Mouse (Mus musculus): Measurements from ENCODE around the gene Cyb561d2. TPM values are rescaled to one million over a fixed set of nuclear protein-coding genes. Genes with fewer than 3 reads are reported as not detected.

Cyb561d2 gene
- total and polyA plus RNA-seq, 3 experiments = 23.8 to 37.8 (median 35.7) TPM

GRCm38 (mm10) chr9:107568331-107569261 is 26.6 kb upstream of the Cyb561d2 start:
- Histone ChIP-seq H3K4me3 (replicated peaks in 1 of 3; ENCODE audit: low read depth in 2 of 3, low read length in 2 of 3, poor library complexity in 1 of 3) (peak overlapping the region; percentile 80 to 83 (median 80)), H3K4me1 (ENCODE audit: control insufficient read depth in 1 of 2, insufficient read depth in 2 of 2) (peaks cover 23 to 54% of the 10 kb centered on the region in 2 experiments), H3K9ac (ENCODE audit: insufficient read depth, low read depth) (peak overlapping the region; percentile 79), H3K9me3 (replicated peaks; ENCODE audit: low read length) (no peaks in the 10 kb centered on the region), H3K27ac (ENCODE audit: insufficient read depth, low read depth) (no peak overlapping the region), H3K4me2 (ENCODE audit: insufficient read depth, low read depth, poor library complexity, severe bottlenecking) (peak overlapping the region; percentile 86), H3K36me3 (replicated peaks in 1 of 2; ENCODE audit: control insufficient read depth in 1 of 2, insufficient read depth in 1 of 2, low read length in 1 of 2) (peaks cover 39 to 61% of the 10 kb centered on the region in 2 experiments), H3K79me2 (replicated peaks; ENCODE audit: control insufficient read depth, extremely low read depth, insufficient read depth, poor library complexity, severe bottlenecking) (peaks cover 5% of the 10 kb centered on the region), H3K27me3 (replicated peaks) (no peaks in the 10 kb centered on the region)
- peak; percentile 84 for DNase-seq (ENCODE audit: extremely low read depth)
- in situ Hi-C loops (cut with MboI; ENCODE audit: low pct_ligation_motif_present, low pct_unique_long_range_greater_than_20kb, low sequenced_read_pairs) = no loop called here
- TF ChIP-seq HCFC1 (IDR thresholded peaks at IDR 0.05; ENCODE audit: low read depth, low read length) = peak; percentile 74
- no peak for TF ChIP-seq ZMIZ1 (IDR thresholded peaks at IDR 0.05; ENCODE audit: low read depth, low read length)
- no peak for TF ChIP-seq NRF1 (IDR thresholded peaks at IDR 0.05; ENCODE audit: low read depth, low read length)
- TF ChIP-seq GABPA (IDR thresholded peaks at IDR 0.05; ENCODE audit: insufficient replicate concordance, low read depth, low read length) = no peak
- TF ChIP-seq UBTF (IDR thresholded peaks at IDR 0.05; ENCODE audit: low read depth, low read length) = no peak
- TF ChIP-seq SIN3A (IDR thresholded peaks at IDR 0.05; ENCODE audit: low read length) = peak; percentile 99
- TF ChIP-seq MXI1 (IDR thresholded peaks at IDR 0.05; ENCODE audit: low read depth, low read length) = no peak
- no peak for TF ChIP-seq EP300 (IDR thresholded peaks at IDR 0.05; ENCODE audit: low read length)
- TF ChIP-seq E2F4 (IDR thresholded peaks at IDR 0.05; ENCODE audit: insufficient replicate concordance, low read depth, low read length) = no peak
- no peak for TF ChIP-seq CTCF (conservative IDR thresholded peaks at IDR 0.05 in 1 of 2, IDR thresholded peaks at IDR 0.05 in 1 of 2; ENCODE audit: low read depth in 2 of 2, low read length in 2 of 2)
- no peak for TF ChIP-seq ZC3H11A (IDR thresholded peaks at IDR 0.05; ENCODE audit: low read depth, low read length)
- TF ChIP-seq TCF12 (IDR thresholded peaks at IDR 0.05; ENCODE audit: low read depth, low read length) = peak; percentile 41; the same call in 1 of the 2 replicates
- no peak for TF ChIP-seq ELF1 (IDR thresholded peaks at IDR 0.05; ENCODE audit: low read depth, low read length)
- no peak for TF ChIP-seq MEF2A (IDR thresholded peaks at IDR 0.05; ENCODE audit: borderline replicate concordance, low read depth, low read length)
- TF ChIP-seq SMC3 (IDR thresholded peaks at IDR 0.05; ENCODE audit: low read depth, low read length) = no peak
- TF ChIP-seq RAD21 (IDR thresholded peaks at IDR 0.05; ENCODE audit: low read depth, low read length) = no peak
- TF ChIP-seq POLR2AphosphoS2 (IDR thresholded peaks at IDR 0.05; ENCODE audit: low read depth, low read length) = no peak
- no peak for TF ChIP-seq MYC (IDR thresholded peaks at IDR 0.05; ENCODE audit: low read depth, low read length)
- no peak for TF ChIP-seq MAFK (IDR thresholded peaks at IDR 0.05; ENCODE audit: insufficient replicate concordance, low read length)
- peak; percentile 42; the same call in 1 of the 2 replicates for TF ChIP-seq TBP (conservative IDR thresholded peaks at IDR 0.05; ENCODE audit: low read depth, low read length)
- no peak for TF ChIP-seq USF1 (IDR thresholded peaks at IDR 0.05; ENCODE audit: low read depth, low read length)
- TF ChIP-seq ZKSCAN1 (IDR thresholded peaks at IDR 0.05; ENCODE audit: borderline replicate concordance, low read depth, low read length) = no peak
- 0 out of 2 replicates have a peak, but pooled peaks have one; percentile 5 for TF ChIP-seq MAX (IDR thresholded peaks at IDR 0.05; ENCODE audit: low read length)
- TF ChIP-seq BHLHE40 (IDR thresholded peaks at IDR 0.05; ENCODE audit: low read depth, low read length) = no peak
- TF ChIP-seq KAT2A (IDR thresholded peaks at IDR 0.05; ENCODE audit: insufficient replicate concordance, low read length) = no peak
- TF ChIP-seq ETS1 (conservative IDR thresholded peaks at IDR 0.05; ENCODE audit: low read depth, low read length) = no peak
- TF ChIP-seq CHD2 (IDR thresholded peaks at IDR 0.05; ENCODE audit: low read length) = no peak
- no peak for TF ChIP-seq USF2 (conservative IDR thresholded peaks at IDR 0.05; ENCODE audit: low read depth, low read length)
- no peak for TF ChIP-seq ZNF384 (IDR thresholded peaks at IDR 0.05; ENCODE audit: low read depth, low read length)
- no peak for TF ChIP-seq JUN (IDR thresholded peaks at IDR 0.05; ENCODE audit: insufficient read depth, low read depth, low read length)
- no peak for TF ChIP-seq IRF4 (IDR thresholded peaks at IDR 0.05; ENCODE audit: low read depth, low read length)
- no peak for TF ChIP-seq MAZ (IDR thresholded peaks at IDR 0.05; ENCODE audit: low read depth, low read length)
- peak; percentile 99 for TF ChIP-seq CHD1 (IDR thresholded peaks at IDR 0.05; ENCODE audit: low read depth, low read length)
- TF ChIP-seq PAX5 (IDR thresholded peaks at IDR 0.05; ENCODE audit: low read length) = no peak
- no peak for TF ChIP-seq JUND (conservative IDR thresholded peaks at IDR 0.05; ENCODE audit: low read depth, low read length)
- peak; percentile 73 for TF ChIP-seq POLR2A (IDR thresholded peaks at IDR 0.05; ENCODE audit: low read depth, low read length)
- TF ChIP-seq RCOR1 (conservative IDR thresholded peaks at IDR 0.05; ENCODE audit: low read depth, low read length) = no peak
- TF ChIP-seq NELFE (IDR thresholded peaks at IDR 0.05; ENCODE audit: low read depth, low read length) = peak; percentile 50; the same call in 1 of the 2 replicates
- dilution Hi-C loops (cut with MboI; ENCODE audit: extremely low pct_ligation_motif_present, extremely low pct_unique_long_range_greater_than_20kb, low sequenced_read_pairs) = no loop called here

Data from CH12.LX (cell line).